Mouse (Mus musculus) granulocyte monocyte progenitor cell, adult 5-6 weeks (primary cell): ENCODE results near the gene Plk3. TPM values are rescaled to one million over a fixed set of nuclear protein-coding genes. Genes with fewer than 3 reads are reported as not detected.
"Not testable (repeated sequence)": the region's sequence is repeated elsewhere in the genome, so short reads cannot be mapped to it uniquely, and the experiment has no call there.

Experiments used
- ATAC-seq: replicated peaks from 2 replicates; pipeline ENCODE4 v1.8.0; 2016; ENCODE audit warnings: mild to moderate bottlenecking, moderate TSS enrichment, inconsistent platforms; ENCODE audit not compliant: poor library complexity, severe bottlenecking
- total RNA-seq, 2 experiments: library from RNA; stranded (forward) in 1 of 2; stranded (reverse) in 1 of 2; fragments of 200-712, 200-1000 nt in 1 of 2; fragments of >200 nt in 1 of 2; fragmentation: Nextera tagmentation in 1 of 2; gene quantifications; 2 replicates each; pipeline ENCODE4 v1.2.3; 2014 to 2017

Plk3 gene
- total RNA-seq (2014; fragmentation: Nextera tagmentation) (1.5 and 2.2 TPM in 2 replicates), total RNA-seq (2017) (1.5 and 2.5 TPM in 2 replicates)

- ATAC-seq = peak; percentile 89
Measured at GRCm38 (mm10) chr4:117133817-117134600, at the start of gene Plk3. Plk3 (minus strand) TSS chr4:117133963.

- not testable (repeated sequence) for ATAC-seq
Measured at GRCm38 (mm10) chr4:117182759-117183096, 49.0 kb upstream of the Plk3 start.

- ATAC-seq = peak; percentile 98
Measured at GRCm38 (mm10) chr4:117181863-117182758, 48.3 kb upstream of the Plk3 start, which contains the start of gene Kif2c. Kif2c (minus strand) TSS chr4:117182639.

GRCm38 (mm10) chr4:117169936-117170335 is 36.2 kb upstream of the Plk3 start:
- no peak for ATAC-seq

DNA sequence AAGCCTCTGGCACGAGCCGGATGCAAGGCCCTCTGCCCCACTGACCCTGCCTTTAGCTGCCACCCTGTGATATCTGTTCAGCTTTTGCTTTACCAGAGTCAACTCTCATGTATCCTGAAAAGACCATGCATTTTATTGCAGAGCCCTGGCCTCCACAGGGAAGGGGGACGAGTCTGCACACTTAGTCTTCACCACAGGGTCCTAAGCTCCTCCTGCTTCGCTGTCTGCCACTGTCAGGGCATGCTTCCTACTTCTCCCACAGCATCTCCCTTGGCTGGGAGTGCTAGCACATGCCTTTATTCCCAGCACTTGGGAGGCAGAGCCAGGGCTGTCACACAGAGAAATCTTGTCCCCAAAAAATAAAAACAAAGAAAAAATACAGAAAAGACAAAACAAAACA is 27.4 kb upstream of the Plk3 start:
- no peak for ATAC-seq

- no peak for ATAC-seq
Measured at GRCm38 (mm10) chr4:117159666-117160065, 25.9 kb upstream of the Plk3 start.

- no peak for ATAC-seq
Measured at GRCm38 (mm10) chr4:117156372-117156771, 22.6 kb upstream of the Plk3 start.

DNA sequence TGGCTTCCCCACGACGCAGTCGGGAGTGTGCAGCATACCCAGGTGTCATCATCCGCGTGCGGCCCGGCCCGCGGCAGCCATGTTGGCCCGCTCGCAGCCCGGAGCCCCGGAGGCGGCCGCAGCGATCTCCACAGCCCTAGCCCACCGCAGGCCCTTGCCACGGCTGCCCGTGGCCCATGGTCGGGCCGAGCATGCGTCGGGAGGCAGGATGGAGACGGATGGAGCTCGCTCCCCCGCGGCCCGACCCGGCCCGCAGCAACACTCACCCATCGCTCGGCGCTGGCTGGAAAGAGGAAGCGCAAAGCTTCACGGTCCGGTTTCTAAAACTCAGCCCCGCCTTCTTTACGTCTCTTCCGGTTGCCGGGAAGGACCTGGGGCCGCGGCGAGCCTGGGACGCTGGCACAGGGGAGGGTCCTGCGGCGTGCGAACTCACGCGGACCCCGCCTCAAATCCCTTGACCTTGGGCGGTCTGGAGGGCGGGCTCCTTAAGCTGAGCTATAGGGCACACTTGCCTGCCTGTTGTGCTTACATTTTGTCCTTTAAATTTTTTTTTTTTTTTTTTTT is 22.1 kb upstream of the Plk3 start, which contains the start of gene Rps8:
Gene Rps8, minus strand, starts transcription at position 452 of the 564 bp plus-strand sequence.
- ATAC-seq = peak; percentile 91

GRCm38 (mm10) chr4:117155020-117155791 is 21.4 kb upstream of the Plk3 start:
- ATAC-seq = no peak

- no peak for ATAC-seq
Measured at GRCm38 (mm10) chr4:117152714-117153113, 19.0 kb upstream of the Plk3 start.

GRCm38 (mm10) chr4:117151416-117151815 is 17.7 kb upstream of the Plk3 start:
- no peak for ATAC-seq

GRCm38 (mm10) chr4:117150212-117150733 is 16.5 kb upstream of the Plk3 start:
- ATAC-seq = no peak

GRCm38 (mm10) chr4:117149291-117150211 is 15.8 kb upstream of the Plk3 start:
- ATAC-seq = no peak

GRCm38 (mm10) chr4:117148815-117149214 is 15.1 kb upstream of the Plk3 start:
- no peak for ATAC-seq

GRCm38 (mm10) chr4:117148047-117148713 is 14.4 kb upstream of the Plk3 start:
- ATAC-seq = no peak

GRCm38 (mm10) chr4:117146176-117146575 is 12.4 kb upstream of the Plk3 start:
- ATAC-seq = peak; percentile 78

- ATAC-seq = no peak
Measured at GRCm38 (mm10) chr4:117145248-117145647, 11.5 kb upstream of the Plk3 start.

- ATAC-seq = no peak
Measured at GRCm38 (mm10) chr4:117143023-117143422, 9.3 kb upstream of the Plk3 start.
